Mouse (Mus musculus): Measurements from ENCODE around the gene Bahcc1.

The Bahcc1 gene

DNA sequence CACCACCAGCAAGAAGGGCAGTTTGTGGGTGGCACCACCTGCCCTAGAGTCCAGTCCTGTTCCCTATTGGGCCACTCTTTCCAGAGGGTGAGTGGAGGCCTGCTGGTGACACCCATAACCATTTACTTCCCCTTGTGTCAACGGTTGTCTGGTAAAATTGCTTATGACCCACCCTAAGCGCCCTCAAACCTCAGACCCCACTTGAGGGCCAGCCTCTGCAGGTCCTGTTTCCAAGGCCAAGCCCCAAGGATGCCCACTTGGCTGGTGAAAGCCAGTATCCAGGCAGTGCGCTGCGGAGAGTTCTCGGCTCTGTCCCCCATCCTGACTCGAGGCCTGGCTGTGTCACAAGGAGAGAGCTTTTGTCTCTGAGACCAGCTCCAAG is 28.0 kb downstream of the Bahcc1 start:
- no peak for DNase-seq (ENCODE audit: low spot score)

DNA sequence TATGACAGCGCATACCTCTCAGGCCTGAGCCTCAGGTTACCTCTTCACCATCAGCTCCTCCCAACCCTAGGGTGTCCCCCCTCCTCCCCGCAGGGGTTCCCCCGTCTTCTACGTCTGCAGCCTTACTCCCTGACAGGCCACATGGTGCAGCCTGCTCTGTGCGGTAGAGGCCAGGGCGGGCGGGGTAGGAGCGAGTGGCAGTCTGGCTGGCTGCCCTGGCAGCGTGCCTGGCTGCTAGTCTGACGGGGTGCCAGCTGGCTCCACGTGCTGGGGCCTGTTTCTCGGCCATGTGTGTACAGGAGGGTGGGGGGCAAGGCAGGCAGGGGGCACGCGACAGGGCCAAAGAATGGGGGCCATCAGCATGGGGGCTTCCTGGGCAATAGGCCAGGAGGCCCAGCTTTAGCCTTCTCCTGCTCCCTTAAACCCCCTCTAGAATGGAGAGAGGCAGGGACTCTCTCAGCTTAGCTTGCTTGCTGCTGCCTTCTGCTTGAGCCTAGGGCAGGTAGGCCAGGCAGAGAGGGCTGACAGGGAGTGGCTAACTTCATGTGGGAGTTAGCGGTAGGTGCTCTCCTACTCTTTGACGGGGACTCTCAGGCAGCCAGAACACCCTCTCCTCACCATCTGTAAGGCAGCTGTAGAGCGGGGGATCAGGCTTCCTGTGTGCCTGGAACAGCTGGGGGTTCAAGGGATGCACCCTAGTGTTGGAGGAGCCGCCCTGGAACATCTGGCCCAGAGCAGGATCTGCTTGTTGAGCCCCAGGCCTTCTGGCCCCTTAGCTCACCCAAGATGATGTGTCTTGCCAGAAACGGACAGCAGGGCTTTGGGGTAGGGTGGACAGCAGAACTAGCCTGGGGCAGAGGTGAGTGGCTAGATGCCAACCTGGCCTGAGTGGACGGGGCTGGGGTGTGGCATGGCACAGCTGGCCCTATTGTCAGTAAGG is 28.9 kb downstream of the Bahcc1 start:
- peak; percentile 80 for DNase-seq (ENCODE audit: low spot score)

DNA sequence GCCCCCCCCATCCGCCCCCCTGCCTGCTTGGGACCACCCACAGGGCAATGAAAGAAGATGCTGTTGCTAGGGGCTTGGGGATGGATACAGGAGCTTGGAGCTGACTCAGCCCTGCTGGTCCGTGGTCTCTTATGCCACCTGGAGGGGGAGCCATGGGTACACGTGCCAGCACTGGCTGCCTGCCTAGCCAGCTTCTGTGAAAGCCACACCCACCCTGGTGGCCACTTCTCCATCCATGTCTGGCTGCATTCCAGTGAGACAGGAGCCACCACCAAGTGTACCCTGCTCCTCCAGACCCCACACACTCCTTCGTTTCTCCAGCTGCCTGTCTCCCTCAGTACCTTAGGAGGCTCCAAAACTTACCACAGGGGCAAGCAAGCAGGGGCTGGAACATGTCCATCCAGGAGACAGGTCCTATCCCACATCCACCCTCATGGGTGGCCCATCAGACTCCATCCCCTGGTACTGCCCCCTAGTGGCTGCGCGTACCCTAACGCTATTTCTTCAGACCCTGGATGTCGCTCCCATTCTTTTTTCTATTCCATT is 29.7 kb downstream of the Bahcc1 start:
- peak; percentile 59 for DNase-seq (ENCODE audit: low spot score)

DNA sequence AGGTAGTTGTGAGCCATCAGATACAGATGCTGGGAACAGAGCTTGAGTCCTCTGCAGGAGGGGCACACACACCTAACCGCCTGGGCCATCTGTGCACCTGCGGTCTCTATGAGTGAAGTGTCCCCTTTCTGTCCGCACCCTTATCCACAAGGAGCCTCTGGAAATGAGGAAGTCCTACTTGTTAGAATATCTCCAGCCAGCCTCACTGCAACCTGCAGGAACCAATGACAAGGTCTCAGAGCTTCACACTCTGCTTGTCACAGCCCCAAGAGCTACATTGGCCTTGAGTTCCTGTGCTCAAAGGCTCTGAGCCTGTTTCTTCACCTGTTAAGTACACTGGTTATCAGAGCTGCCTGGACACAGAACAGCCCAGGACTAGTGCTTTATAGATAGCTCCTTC is 30.4 kb downstream of the Bahcc1 start:
- DNase-seq (ENCODE audit: low spot score), result no peak

DNA sequence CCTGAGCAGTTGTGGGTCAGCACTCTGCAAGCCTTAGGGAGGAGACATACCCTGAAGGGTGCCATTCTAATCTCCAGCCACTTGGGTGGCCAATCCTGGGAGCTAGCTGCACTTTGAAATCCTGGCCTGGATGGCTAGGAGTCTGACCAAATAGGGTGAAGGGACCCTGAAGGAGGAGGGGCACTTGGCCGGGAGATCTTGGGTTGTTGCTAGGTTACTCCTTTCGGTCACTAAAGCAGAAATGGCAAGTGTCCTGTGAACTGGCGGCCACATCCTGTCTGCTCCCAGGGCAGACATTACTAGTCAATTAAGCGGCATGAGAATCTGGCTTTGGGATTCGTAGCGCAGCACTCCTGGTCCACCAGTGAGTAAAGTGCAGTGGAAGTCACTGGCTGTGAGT is 31.3 kb downstream of the Bahcc1 start:
- no peak for DNase-seq (ENCODE audit: low spot score)

DNA sequence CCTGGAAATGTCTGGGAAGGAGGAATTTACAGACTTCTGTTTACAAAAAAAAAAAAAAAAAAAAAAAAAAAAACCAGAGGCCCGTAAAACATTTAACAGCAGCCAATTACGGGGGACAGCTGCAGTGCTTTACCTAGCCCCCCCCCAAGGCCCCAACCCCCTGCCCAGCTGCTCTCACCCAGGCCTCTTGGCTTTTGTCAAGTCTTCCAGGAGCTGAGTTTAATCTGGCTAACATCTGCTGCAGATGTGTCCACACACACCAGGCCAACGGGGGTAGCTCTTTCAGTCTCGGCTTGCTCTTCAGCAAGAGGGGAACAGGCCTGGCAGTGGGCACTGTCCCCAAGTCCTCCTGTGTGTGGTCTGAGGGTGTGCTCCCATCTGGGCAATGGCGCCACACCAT is 32.7 kb downstream of the Bahcc1 start:
- no peak for DNase-seq (ENCODE audit: low spot score)

DNA sequence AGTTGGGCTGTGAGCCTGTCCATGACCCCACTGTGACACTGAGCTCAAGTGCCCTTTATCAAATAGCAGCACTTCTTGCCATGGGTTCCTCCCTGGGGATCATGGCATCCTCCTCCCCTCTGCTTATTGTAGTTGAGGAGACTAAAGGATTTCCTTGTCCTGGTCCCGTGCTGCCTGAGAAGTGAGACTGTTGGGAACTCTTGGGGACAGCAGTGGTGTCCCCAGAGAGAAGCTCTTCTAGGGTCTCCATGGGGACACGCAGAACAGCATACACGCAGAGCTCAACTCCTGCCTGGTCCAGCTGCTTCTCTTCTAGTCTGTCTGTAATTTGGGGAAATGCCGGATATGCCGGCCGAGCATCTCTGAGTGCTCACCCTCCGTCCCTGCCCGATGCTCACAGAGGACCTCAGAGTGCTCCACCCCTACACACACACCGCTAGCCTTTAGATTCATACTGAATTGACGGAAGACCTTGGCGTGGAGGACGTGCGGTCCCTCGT is 33.6 kb downstream of the Bahcc1 start:
- no peak for DNase-seq (ENCODE audit: low spot score)

DNA sequence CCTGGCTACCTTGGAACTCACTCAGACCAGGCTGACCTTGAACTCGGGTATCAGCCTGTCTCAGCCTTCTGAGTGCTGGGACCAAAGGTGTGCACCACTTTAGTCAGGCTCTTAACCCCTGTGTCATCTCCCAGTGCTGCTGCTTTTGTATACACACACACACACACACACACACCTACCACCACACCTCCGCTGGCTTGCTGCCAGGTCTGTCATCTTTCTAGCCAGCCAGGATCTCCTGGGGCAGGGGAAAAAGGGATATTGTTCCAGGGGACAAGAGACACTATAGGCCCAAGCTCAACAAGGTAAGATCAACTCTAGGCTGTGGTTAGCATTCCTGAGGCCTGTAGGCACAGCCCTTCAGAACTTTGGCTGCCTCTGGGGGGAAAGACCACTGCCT is 34.5 kb downstream of the Bahcc1 start:
- DNase-seq (ENCODE audit: low spot score), result no peak

DNA sequence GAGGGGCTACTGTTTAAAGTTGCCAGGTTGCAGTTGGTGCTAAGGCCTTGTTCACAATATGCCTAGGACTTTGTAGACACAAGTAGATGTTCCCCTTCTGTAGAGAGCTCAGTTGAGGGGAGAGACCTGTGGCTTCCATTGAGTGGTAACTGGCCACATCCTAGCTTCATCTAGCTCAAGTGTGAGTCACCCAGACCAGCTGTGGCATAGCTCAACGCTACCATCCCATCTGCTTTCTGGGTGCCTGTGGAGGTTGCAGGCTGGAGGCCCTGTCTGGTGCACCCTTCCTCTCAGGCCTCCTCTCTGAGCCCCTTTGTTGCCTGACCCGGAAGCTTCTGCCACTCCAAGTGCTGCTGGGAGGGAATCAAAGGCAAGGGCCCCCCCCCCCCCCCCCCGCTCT is 34.9 kb downstream of the Bahcc1 start:
- no peak for DNase-seq (ENCODE audit: low spot score)

DNA sequence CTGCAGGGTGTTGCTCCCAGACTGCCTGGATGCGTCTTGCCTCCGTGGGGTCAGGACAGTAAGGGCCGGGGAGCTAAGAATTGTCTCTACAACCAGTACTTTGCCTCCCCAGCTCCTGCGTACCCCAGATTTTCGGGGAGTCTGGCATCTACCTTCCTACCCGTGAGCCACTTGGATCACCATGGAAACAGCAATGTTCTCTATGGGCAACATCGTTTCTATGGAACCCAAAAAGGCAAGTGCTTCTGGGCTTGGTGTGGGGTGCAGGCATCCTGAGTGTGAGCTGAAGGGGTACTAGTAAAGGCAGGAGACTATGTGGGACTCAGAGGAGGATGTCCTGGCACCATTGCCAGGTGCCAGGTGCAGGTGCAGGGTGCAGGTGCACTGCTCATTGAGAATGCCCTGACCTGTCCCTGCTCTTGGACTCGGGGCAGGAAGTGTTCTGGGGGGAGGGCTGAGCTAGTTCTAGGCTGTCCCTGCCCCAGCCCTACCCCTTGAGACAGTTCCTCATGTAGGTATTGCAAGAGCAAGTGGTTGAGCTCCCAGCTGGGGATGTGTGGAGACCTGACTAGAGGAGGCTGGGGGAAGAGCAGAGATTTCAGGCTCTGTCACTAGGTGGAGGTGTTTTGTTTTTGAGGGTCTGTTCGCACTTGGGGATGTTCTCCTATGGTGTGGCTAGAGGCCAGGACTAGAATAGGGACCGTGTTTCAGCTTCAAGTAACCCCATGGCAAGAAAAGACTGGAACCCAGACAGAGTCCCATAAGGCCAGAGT is 35.6 kb downstream of the Bahcc1 start:
- no peak for DNase-seq (ENCODE audit: low spot score)

DNA sequence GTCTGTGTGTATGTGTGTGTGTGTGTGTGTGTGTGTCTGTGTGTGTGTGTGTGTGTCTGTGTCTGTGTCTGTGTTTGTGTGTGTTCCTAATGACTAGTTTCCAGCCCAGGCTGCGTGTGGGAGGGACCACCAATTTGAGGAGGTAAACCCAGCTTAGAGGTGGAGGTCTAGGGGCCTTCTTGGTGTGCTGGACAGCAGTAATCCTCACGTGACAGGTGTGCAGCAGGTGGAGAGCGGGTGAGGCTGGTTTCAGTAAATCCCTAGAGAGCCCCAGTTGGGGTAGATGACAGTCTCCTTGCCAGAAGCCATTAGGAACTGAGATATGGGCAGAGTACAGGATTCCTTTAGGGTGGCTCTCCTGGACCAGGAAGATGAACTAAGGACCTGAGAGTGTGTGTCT is 36.3 kb downstream of the Bahcc1 start:
- DNase-seq (ENCODE audit: low spot score), result no peak

DNA sequence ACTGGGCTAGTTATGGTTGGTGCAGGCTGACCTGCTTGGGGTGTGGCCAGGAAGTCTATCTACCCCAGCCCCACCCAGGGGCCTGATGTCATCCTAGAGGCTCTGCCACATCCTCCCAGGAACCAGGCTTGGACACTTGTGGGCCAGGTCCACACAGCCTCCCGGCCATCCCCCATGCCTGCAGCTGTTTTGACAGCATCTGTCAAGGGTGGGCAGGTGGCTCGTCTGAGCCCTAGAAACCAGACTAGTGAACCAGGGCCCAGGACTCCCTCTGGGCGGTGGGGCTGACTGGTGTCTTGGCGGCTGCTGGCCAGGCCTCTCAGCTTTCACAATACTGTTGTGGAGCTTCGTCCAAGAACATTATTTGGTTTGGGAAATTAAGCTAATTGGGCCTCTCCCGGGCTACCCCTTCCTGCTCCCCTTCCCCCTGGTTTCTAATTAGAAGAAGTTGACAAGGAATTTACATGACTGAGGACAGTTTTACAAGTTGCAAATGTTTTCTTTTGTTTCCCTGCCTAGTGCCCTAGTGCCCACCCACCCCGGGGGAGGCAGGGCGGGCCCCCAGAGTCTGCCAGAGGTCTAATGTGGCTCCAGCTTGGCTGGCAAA is 36.9 kb downstream of the Bahcc1 start:
- DNase-seq (ENCODE audit: low spot score), result no peak

DNA sequence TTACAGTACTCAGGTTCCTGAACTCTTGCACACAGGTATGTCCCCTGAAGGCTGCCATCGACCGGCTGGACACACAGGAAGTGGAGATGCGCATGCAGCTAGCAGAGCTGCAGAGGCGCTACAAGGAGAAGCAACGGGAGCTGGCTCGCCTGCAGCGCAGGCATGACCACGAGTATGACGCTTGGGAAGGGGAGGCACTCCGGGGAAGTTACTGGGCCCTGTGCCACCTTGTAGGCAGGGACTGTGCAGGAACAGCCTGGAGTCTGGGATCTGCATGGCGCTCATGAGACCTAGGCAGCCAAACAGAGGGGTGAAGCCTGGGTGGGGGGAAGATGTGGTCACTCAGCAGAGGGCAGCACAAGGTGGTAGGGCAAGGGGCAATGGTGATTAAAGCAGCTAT is 46.6 kb downstream of the Bahcc1 start:
- DNase-seq (ENCODE audit: low spot score), result no peak

DNA sequence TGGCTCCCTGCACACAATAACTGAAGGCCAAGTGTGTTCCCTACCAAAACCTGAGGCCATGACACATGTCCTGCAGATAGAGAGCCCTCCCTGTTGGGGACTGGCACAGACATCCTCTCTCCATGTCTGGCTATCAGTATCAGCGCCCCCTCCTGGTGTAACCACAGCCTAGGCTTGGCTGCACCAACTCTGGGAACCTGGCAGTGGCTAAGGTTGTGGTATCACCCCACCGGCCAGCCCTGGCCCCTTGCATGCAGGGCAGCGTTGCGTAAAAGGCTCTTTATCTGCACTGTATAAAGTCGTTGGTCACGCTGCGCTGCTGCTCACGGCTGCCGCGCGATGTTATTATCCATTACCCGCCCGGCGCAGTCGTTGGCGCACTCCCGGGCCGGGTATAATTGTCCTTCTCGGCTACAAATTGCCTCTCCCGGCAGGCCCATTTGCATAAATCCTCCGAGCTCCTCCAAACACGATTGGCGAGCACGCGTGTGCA is 47.6 kb downstream of the Bahcc1 start:
- no peak for DNase-seq (ENCODE audit: low spot score)

DNA sequence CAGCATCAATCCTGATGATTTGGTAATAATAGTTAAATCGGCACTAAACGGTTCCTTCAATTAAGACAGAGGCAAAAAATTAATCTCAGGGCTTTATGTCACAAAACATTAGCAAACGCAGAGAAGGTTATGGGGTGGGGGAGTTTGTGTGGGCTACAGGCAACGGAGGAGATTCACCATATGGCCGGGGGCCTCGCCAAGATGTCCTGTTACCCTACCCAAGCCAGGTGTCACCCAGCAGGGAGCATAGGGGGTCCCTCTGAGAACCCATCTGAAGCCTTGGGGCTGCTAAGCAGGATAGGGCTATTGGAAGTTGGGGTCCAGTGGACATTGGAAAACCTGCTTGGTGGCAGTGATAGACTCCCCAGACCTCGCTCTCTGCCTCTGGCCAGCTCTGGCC is 48.0 kb downstream of the Bahcc1 start:
- no peak for DNase-seq (ENCODE audit: low spot score)

DNA sequence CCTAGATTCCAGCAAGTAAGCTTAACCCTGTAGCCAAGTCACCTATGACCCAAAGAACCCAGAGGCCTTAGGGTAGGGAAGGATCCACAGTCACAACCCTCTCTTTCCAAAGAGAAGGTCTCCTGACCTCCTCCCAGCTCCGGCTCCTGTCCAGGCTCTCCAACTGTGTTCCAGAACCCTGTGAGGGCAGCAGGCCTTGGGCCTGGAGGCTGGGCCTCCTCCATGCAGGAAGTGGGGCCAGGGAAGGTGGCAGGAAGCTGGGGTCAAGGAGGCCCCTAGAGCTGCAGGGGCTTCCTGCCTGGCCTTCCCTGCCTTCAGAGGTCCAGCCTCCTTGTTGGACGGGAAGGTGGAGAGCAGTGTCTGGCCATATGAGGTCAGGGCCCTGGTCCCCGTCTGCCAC is 48.5 kb downstream of the Bahcc1 start:
- DNase-seq (ENCODE audit: low spot score), result no peak

DNA sequence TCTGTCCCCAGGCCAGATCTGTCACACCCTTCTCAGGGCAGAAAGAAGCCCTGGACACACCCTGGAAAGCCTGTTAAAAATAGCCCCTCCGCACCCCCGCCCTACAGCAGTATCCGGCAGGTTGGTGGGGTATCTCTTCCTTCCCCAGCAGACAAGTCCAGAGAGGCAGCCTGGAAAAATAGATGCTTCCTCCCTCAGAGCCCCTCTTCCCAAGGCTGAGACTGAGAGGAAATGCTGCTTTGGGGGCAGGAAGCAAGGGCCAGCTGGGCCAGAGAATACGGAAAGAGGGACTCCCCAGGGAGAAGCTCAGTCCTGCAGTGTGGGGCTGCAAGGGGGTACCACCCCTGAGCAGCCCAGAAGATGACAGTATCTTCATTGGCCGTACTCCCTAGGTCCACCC is 50.8 kb downstream of the Bahcc1 start:
- no peak for DNase-seq (ENCODE audit: low spot score)

DNA sequence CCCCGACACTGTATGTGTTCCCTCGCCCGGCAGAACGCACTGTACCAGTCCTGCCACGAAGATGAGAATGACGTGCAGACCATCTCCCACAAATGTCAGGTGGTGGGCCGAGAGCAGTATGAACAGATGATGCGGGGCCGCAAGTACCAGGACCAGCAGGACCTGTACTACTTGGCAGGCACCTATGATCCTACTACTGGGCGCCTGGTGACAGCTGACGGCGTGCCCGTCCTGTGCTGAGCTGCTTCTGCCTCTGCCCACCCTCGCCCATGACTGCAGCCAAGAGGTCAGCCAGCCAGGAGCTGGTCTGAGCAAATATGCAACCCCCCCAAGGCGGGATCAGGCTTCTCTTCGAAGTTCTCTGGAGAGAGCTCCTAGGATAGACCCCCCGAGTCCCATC is 56.9 kb downstream of the Bahcc1 start:
- DNase-seq (ENCODE audit: low spot score), result no peak

DNA sequence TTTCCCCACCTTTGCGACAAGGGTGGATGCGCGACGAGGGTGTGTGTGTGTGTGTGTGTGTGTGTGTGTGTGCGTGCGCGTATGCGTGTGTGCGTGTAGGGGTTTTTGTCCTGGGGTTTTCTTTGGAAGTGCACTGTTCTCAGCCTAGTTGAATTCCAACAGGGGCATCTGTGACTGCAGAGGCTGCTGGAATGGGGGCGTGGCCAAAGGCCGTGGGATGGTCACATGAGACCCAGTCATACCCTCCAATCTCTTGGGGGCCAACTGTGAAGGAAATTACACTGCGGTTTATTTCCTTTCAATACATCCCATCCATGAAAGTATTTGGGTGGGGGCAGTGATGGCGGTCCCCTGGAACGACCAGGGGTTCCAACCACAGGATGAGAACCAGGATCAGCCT is 57.5 kb downstream of the Bahcc1 start:
- DNase-seq (ENCODE audit: low spot score), result no peak

DNA sequence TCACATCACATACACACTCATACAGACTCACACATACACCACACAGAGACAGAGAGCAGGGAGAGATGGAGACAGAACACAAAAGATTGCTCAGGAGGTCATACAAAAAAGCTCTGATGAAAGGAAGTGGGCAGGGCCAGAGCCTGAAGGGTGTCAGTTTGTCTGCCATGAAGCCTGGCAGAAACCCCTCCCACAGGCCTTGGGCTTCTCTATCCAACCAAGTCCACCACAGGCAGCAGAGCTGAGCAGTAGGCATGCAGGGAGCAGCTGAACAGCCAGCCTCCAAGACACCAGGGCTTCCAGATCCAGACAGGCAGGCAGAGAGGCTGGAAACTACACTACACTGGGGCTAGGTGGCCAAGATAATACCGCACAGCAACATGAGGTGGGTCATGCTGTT is 61.0 kb downstream of the Bahcc1 start:
- no peak for DNase-seq (ENCODE audit: low spot score)

DNA sequence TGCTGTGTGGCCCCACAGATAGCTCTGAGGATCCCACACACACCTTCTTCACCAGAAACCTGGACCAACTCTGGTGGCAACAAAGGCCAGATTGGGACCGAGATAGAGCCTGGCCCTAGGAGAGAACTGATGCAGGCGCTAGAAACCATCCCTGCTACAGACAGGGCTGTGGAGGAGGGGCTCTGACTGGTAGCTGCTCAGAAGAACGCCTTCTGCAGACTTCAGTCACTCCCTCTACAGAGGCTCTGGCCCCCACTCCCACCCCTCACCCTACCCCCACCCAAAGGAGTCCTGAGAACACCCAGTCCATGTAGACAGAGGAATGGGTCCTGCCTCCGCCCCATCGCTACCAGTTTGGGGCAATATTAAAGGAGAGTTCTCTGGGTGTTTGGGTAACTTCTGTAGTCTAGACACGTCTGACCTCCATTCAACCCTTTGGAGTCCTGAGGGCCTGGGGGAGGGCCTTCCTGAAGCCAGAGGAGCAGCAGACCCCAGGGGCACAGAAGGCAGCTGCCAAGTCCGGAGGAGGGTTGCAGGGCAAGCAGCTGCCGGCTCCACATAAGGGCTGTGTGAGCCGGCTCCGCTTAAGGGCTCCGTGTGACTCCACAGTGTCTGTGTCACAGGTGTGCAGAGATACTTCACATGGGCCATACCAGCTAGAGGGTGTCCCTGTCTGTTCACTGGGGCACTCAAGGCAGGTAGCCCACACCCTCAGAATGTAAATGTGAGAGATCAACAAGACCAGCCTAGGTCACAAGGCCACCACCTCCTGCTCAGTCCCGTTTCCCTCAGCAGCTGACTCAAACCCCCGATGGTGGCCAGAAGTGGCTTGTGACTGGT is 63.8 kb downstream of the Bahcc1 start:
- DNase-seq (ENCODE audit: low spot score), result no peak

All from testis, postnatal 14 days (tissue).